Mouse (Mus musculus): ENCODE results near the gene Negr1. TPM values are rescaled to one million over a fixed set of nuclear protein-coding genes. Genes with fewer than 3 reads are reported as not detected.
A peak's percentile ranks its signal among the peaks of the same experiment; 100 is the strongest.

The Negr1 gene
- total RNA-seq, 2 experiments from 2014 or later, result 137 to 142 TPM

DNA sequence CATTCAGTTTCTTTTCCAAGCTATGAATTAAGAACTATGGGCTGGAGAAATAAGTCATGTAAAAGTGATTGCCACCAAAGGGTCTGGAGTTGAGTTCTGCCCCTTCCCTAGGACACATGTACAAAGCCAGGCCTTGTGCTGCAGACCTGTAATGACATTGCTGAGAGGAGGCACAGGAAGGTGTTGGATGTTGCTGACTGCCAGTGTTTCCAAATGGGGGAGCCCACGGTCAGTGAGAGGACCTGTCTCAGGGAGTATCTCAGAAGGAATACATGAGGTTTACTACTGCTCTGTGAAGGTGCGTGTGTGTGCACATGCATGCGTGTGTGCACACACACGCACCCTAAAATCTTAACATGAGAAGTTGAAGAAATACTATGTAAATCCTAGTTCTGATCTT is 393.5 kb downstream of the Negr1 start:
- no peak for DNase-seq (ENCODE audit: low spot score in 2 of 2)
- no peak for TF ChIP-seq CTCF (conservative IDR thresholded peaks at IDR 0.05)
- no peak overlapping the region for H3K4me3 ChIP-seq
- no peak overlapping the region for H3K27ac ChIP-seq

DNA sequence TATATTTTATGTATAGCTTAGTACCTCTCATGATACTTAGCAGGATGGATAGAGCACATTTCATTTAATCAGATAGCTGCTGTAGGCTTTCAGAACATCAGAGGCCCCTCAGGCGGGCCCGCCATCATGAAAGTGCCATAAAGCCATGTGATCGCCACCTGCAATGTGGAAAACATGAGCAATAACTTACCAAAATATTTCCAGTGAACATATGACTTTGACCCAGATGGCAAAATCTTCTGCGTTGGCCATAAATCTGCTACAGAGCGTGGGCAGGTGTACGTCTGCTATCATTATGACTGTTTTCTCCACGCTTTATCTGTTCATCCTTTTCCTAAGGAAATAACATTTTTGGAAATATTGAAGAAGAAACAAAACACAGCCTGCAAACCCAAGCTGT is 397.0 kb downstream of the Negr1 start:
- Histone ChIP-seq H3K4me3 (no peak overlapping the region), H3K27ac (no peak overlapping the region; the same call in 1 of the 2 replicates)
- no peak for TF ChIP-seq CTCF (conservative IDR thresholded peaks at IDR 0.05)
- DNase-seq (ENCODE audit: low spot score in 2 of 2), result peak; percentile 58 to 70

DNA sequence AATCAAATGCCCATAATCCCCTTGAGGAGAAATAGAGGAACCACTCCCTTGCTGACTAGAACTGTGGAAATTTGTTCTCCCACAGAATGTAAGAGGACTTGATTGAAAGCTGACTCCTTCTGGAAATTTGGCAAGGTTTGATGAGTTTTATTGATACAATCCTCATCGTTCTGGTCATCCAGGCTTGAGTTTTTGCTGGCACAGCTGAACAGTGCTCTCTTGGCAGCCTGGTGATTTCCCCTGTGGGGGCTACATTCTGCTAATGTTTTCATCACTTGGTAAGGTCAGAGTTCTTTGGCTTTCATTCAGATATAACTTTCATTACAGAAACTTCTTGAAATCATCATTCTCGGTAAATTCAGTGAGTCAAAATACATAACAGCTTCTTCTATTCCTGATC is 407.2 kb downstream of the Negr1 start:
- H3K4me3 ChIP-seq, result no peak overlapping the region
- DNase-seq (ENCODE audit: low spot score in 2 of 2), result no peak
- no peak overlapping the region for H3K27ac ChIP-seq
- no peak for TF ChIP-seq CTCF (conservative IDR thresholded peaks at IDR 0.05)

DNA sequence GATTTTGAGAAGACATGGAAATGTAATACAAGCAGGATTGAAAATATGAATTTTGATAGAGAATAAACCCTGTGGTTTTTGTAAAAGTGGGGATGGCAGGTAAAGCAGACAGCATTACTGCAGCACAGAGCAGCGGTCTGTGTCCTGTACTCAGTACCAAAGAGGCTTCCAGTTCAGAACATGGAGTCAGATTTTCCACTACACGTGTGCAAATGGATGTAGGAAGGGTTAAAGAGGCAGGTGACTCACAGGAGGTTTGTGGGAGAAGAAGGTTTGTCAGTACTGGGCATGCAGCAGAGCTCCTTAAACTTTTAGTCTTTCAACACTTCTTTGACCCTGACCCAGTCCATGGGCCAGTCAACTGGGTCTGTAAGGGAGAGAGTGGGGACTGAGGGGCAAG is 409.5 kb downstream of the Negr1 start:
- no peak for DNase-seq (ENCODE audit: low spot score in 2 of 2)
- no peak for TF ChIP-seq CTCF (conservative IDR thresholded peaks at IDR 0.05)
- no peak overlapping the region for H3K4me3 ChIP-seq
- H3K27ac ChIP-seq, result no peak overlapping the region

DNA sequence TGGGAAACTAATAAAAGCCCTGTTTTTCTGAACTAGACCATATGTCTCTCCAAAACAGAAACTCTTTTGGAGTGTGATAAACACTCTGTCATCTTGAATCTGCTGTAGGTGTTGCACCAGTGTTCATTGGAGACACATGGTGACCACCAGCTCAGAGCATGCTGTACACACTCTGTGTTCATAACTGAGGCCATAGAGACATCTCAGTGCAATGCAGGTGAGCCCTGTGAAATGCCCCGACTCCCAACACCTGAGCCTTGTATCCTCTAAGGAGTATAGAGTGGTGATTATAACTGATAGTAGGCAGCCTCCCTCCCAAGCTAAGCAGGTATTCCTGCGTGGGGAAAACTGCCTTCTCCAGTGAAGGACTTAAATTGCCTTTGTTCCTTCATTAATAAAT is 415.2 kb downstream of the Negr1 start:
- no peak for DNase-seq (ENCODE audit: low spot score in 2 of 2)
- H3K27ac ChIP-seq, result no peak overlapping the region
- no peak overlapping the region for H3K4me3 ChIP-seq
- TF ChIP-seq CTCF (conservative IDR thresholded peaks at IDR 0.05), result no peak

DNA sequence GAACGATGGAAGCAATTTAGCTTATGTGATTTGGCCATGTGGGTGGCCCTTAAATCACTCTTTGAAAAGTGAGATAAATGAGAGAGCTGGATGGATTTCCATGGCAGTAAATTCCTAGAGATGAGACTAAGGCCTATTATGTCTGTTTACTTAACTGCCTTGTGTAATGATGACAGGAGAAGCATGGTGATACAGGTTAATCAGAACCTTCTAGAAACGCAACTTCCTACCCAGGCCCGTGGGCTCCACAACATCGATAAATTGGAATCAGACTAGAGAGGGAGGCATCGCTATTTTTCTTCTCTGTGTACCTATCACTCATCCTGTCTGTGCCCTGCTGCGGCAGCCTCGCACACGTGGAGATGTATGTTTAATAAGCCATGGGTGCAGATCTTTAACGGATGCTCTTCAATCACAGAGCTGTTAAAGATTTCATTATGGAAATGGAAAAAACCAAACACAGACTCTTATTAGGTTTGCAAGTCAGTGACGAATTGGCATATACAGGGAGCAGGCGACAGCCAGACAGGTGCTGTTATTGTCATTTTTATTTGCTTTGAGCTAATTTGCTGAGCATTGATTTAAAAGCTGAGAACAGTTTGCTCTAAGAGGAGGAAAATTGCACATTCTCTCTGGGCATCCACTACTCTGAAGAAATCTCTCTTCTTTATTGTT is 418.6 kb downstream of the Negr1 start:
- no peak overlapping the region for H3K4me3 ChIP-seq
- no peak for TF ChIP-seq CTCF (conservative IDR thresholded peaks at IDR 0.05)
- DNase-seq (ENCODE audit: low spot score in 2 of 2), result no peak
- 0 out of 2 replicates have a peak overlapping the region, but pooled peaks have one; percentile 18 for H3K27ac ChIP-seq

DNA sequence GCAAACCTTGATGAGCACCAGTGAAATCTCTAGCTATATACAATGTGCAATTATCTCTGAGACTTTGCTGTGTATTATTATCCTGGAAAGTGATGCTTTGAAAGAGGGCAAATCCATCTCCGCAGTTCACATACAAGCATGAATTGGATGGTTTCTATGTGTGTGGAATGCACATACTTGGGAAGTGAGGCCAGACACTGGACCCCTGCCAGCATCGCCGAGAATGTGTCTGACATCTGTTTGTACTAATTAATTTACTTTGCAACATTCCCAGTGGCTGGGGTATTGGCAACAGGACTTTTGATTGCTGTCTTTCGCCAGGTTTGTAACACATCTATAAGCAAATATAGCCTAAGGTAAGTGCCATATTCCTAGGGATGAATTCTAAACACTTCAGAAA is 420.5 kb downstream of the Negr1 start:
- no peak overlapping the region for H3K4me3 ChIP-seq
- no peak for DNase-seq (ENCODE audit: low spot score in 2 of 2)
- TF ChIP-seq CTCF (conservative IDR thresholded peaks at IDR 0.05), result no peak
- H3K27ac ChIP-seq, result no peak overlapping the region

DNA sequence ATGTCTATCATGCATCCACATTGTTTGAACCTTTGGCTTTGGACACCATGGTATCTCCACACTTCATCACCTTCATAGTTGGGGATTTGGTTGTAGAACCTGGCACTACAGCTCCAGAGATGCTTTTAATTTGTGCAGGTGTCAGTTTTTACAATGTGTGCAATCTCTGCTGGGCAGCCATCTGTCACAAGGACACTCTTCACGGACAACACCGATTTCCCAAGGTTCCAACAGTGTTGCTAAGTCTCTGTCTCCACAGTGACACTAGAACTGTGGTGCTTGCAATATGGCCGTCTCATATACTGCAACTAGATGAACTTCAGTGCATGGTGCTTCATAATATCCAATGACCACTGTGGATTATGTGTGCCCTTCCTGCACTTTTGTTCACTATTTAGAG is 425.5 kb downstream of the Negr1 start:
- no peak for TF ChIP-seq CTCF (conservative IDR thresholded peaks at IDR 0.05)
- H3K4me3 ChIP-seq, result no peak overlapping the region
- DNase-seq (ENCODE audit: low spot score in 2 of 2), result no peak
- H3K27ac ChIP-seq, result no peak overlapping the region

DNA sequence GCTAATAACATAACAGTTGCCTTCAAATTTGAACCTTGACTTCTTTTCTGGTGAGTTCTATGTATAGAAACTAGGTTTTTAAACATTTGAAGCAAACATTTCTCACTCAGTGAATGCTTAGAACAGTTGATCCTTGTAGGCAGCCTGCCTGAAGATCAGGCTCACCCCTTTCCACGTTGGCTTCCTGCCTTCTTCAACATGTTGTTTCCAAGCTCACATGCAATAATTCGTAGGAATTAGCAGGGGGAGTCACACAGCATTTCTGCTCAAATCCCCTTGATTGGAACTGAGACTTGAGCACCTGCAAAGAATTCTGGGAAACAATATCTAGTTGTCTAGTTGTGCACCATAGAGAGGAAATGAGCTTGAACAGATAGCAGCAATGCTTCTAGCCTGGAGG is 430.6 kb downstream of the Negr1 start:
- TF ChIP-seq CTCF (conservative IDR thresholded peaks at IDR 0.05), result no peak
- DNase-seq (ENCODE audit: low spot score in 2 of 2), result no peak
- no peak overlapping the region for H3K4me3 ChIP-seq
- H3K27ac ChIP-seq, result no peak overlapping the region

DNA sequence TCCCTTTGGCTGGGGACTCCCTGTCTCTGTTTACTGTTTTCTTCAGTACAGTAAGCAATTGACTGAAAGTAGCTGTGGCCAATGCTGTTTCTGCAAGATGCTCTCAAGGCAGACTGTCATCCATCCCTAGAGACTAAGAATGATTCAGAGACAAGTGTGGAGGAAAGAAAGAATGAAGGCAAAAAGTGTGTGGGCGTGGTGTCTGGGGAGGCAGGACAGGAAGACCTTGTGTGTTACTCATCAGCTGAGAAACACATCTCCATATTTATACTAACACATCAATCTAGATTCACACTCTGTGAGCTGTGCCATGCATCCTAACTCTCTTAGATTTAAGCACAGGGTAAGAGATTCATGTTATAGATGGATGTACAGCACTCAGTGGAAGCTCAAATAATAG is 431.2 kb downstream of the Negr1 start:
- H3K4me3 ChIP-seq, result no peak overlapping the region
- no peak for DNase-seq (ENCODE audit: low spot score in 2 of 2)
- H3K27ac ChIP-seq, result no peak overlapping the region
- TF ChIP-seq CTCF (conservative IDR thresholded peaks at IDR 0.05), result no peak

DNA sequence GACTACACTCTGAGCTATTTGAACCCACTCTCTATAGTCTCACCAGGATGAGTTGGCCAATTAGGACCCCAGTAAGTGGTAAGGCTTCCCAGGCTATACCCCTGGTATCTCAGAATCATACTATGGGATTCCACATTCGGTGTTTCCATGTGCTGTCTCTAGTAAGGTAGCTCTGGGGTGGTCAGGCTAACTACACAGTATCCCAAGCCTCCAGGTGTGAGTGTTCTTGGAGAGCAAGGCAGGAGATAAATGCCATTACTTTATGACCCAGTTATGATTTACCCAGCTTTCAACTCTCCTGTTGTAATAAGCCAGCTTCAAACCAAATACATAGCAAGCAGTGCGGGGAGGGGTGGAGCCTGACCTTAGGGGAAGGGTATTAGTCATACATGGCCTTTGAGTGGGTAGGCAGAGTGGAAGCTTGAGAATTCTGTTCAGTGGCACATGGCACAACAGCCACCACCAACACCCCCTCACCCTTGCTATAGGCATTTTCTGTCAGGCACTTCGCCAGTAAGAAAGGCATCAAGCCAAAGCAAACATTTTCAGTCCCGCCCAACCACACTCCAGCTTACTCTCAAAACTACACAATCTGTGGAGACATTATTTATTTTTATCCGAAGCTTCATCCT is 437.7 kb downstream of the Negr1 start:
- Histone ChIP-seq H3K27ac (no peak overlapping the region), H3K4me3 (no peak overlapping the region)
- peak; percentile 13 to 36 for DNase-seq (ENCODE audit: low spot score in 2 of 2)
- TF ChIP-seq CTCF (conservative IDR thresholded peaks at IDR 0.05), result no peak

DNA sequence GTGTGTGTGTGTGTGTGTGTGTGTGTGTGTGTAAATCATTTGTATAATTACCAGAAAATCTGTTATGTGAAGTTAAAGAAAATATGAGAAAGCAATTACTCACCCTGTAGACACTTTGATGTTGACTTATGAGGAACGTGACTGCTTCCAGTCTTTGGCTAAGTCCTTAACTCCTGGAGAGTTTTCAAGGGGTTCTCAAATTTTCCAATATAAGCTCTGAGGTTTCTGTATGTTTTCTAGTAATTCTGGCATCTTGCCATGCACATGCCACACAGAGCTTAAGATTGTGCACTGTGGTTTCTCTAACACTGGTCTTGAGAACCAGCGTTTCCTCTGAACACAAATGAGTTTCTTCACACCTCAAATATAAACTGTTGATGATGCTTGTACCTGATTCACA is 460.0 kb downstream of the Negr1 start:
- no peak for TF ChIP-seq CTCF (conservative IDR thresholded peaks at IDR 0.05)
- H3K27ac ChIP-seq, result no peak overlapping the region
- no peak for DNase-seq (ENCODE audit: low spot score in 2 of 2)
- no peak overlapping the region for H3K4me3 ChIP-seq

DNA sequence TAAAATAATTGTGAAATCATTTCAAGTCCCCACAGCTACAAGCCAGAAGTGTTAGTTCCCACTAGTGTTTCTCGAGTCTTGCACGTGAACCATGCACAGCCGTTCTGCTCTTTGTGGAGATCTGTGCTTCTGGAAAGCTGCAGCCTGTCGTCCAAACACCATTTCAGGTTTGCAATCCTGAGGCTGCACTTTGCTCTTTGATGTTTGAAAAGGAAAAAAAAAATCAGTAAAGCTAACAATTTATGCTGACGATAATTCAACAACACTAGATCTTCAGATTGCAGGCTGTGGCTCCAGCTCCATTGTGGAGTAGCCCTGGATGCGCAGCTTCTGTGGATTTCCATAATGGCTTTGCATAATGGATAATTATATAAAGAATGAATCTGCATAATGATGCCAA is 463.0 kb downstream of the Negr1 start:
- H3K4me3 ChIP-seq, result no peak overlapping the region
- TF ChIP-seq CTCF (conservative IDR thresholded peaks at IDR 0.05), result no peak
- no peak for DNase-seq (ENCODE audit: low spot score in 2 of 2)
- no peak overlapping the region for H3K27ac ChIP-seq

DNA sequence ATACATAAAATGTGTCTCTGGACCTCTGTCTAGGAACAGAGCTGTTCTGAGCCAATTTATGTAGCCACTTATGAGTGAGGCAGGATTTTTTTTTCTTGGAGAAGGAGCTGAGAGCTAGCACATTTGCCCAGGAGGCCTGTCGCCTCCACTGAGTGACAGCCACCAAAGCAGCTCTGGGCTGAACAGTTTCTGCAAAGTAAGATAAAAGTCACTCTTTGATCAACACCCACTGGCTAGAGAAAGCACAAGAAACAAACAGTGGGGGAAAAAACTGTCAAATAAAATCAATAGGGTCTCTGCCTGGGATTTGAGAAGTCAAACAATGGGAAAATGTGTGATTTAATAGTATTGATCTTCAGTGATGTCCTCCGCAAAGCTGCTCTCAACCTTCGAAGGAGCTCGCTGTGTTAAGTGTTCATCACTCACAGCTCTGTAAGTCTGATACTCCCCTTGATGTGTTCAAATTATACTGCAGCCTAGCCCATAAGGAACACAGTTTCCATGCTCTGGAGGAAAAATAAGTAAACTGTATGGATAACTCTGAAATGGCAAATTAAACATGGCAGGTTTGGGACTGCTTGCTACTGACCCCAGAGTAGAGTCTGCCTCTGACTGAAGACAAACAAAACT is 470.0 kb downstream of the Negr1 start:
- no peak for DNase-seq (ENCODE audit: low spot score in 2 of 2)
- TF ChIP-seq CTCF (conservative IDR thresholded peaks at IDR 0.05), result no peak
- no peak overlapping the region for H3K4me3 ChIP-seq
- no peak overlapping the region for H3K27ac ChIP-seq
